Mouse (Mus musculus): ENCODE measurements at regions not wholly inside any gene's neighbourhood (a gene's known extent, or its start where the extent isn't known, plus 50 kb on each side); places are given as distances from the start of the nearest gene placed in this dataset.

- in situ Hi-C loops (cut with MboI; ENCODE audit: low sequenced_read_pairs): no loop called here
These were observed 66.9 kb upstream of the Tgfbr2 start for GRCm38 (mm10) chr9:116241933-116242526.

GRCm38 (mm10) chr9:116241290-116241689 lies 66.1 kb upstream of the Tgfbr2 start:
- in situ Hi-C loops (cut with MboI; ENCODE audit: low sequenced_read_pairs): no loop called here

- in situ Hi-C loops (cut with MboI; ENCODE audit: low sequenced_read_pairs): no loop called here
These were observed 61.7 kb upstream of the Tgfbr2 start for GRCm38 (mm10) chr9:116236836-116237235.

- in situ Hi-C loops (cut with MboI; ENCODE audit: low sequenced_read_pairs): no loop called here
These were observed 59.0 kb upstream of the Tgfbr2 start for GRCm38 (mm10) chr9:116234170-116234569.

- in situ Hi-C loops (cut with MboI; ENCODE audit: low sequenced_read_pairs): no loop called here
These were observed 57.2 kb upstream of the Tgfbr2 start for GRCm38 (mm10) chr9:116232386-116232785.

GRCm38 (mm10) chr9:116231351-116232311 lies 56.5 kb upstream of the Tgfbr2 start:
- in situ Hi-C loops (cut with MboI; ENCODE audit: low sequenced_read_pairs): no loop called here

GRCm38 (mm10) chr9:116230346-116230745 lies 55.2 kb upstream of the Tgfbr2 start:
- in situ Hi-C loops (cut with MboI; ENCODE audit: low sequenced_read_pairs): no loop called here

GRCm38 (mm10) chr9:116228443-116228842 lies 53.3 kb upstream of the Tgfbr2 start:
- in situ Hi-C loops (cut with MboI; ENCODE audit: low sequenced_read_pairs): loop anchor here (10.0 kb wide), 1 partner anchor 136 kb away; no protein-coding TSS in a partner anchor

GRCm38 (mm10) chr9:116227738-116228137 lies 52.6 kb upstream of the Tgfbr2 start:
- in situ Hi-C loops (cut with MboI; ENCODE audit: low sequenced_read_pairs): loop anchor here (10.0 kb wide), 1 partner anchor 137 kb away; no protein-coding TSS in a partner anchor
